Mouse (Mus musculus): ENCODE results near the gene Trmt61a. TPM values are rescaled to one million over a fixed set of nuclear protein-coding genes. Genes with fewer than 3 reads are reported as not detected.

The Trmt61a gene
- polyA plus RNA-seq, 1 experiment: 2.4 TPM

DNA sequence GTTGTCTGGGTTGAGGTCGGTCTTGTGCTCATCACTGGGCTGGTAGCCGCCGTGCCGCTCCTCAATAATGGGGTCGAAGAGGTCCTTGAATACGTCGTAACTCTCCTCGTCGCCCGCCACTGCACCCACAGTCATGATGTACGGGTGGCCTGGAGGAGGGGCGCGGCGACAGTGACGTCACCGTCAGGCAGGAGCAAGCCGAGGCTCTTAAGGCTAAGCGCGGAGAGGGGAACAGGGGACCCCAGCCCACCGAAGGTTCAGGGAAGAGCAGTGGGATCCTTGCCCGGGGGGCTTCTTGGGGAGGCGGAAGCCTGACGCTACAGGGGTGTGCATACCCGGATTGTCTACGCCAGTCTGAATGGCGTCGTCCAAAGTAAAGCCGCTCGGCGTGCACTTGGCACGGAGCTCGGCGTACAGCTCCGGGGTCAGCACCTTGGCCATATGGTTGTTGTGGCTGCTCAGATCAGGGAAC, 6.4 kb upstream of the Trmt61a start:
- no peak for TF ChIP-seq CTCF (IDR thresholded peaks at IDR 0.05; ENCODE audit: low read depth, low read length)
- no peak for TF ChIP-seq POLR2A (IDR thresholded peaks at IDR 0.05; ENCODE audit: borderline replicate concordance, low read depth, low read length)
- Histone ChIP-seq H3K4me1 (ENCODE audit: control insufficient read depth, insufficient read depth, low read length) (peaks cover 48% of the 10 kb centered on the region), H3K27ac (ENCODE audit: insufficient read depth, low read depth, low read length) (peak overlapping the region; percentile 43; the same call in 1 of the 2 replicates), H3K4me3 (ENCODE audit: insufficient read depth, low read length) (peak overlapping the region; percentile 89)

DNA sequence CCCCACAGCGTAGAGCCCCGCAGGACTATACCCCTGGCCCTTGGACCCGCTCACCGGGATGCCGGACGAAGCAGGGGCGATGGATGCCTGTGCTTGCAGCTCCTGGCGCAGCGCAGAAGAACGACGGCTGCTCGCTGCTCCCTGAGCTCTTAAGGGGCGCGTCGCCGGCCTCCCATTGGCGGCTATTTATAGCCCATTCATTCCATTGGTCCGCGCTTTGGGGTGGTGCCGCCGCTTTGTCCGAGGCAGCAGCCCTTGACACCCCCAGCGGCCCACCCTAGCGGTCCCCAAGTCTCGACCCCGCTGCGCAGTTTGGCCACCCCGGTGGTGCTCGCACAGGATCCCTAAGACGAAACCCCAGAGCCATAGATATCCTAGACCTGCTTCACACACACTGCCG, 5.7 kb upstream of the Trmt61a start, which contains the start of gene Ckb:
Gene Ckb, minus strand, starts transcription at position 163 of the 400 bp plus-strand sequence.
- no peak for TF ChIP-seq CTCF (IDR thresholded peaks at IDR 0.05; ENCODE audit: low read depth, low read length)
- peak; percentile 70; the same call in 1 of the 2 replicates for TF ChIP-seq POLR2A (IDR thresholded peaks at IDR 0.05; ENCODE audit: borderline replicate concordance, low read depth, low read length)
- Histone ChIP-seq H3K4me1 (ENCODE audit: control insufficient read depth, insufficient read depth, low read length) (peaks cover 54% of the 10 kb centered on the region), H3K27ac (ENCODE audit: insufficient read depth, low read depth, low read length) (peak within 1 kb of the TSS; percentile 43), H3K4me3 (ENCODE audit: insufficient read depth, low read length) (peak within 1 kb of the TSS; percentile 89)

DNA sequence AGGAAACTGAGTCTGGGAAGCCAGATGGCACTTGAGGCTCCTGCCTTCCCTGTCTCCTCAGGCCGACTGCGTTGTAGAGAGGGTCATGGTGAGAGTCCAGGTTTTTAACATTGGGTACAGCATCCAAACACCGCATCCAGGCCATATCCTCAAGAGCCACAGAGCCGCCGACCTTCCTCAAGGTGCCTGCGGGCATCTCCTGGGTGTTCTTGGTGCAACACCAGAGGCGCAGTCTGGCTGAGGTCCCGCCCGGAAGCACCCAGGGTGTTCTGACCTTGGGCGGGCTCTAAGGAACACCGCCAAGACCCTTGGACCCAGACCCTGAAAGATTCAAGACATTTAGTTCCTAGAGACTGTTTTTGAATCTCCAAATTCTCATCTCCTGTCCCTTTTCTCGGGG, 5.3 kb upstream of the Trmt61a start:
- TF ChIP-seq CTCF (IDR thresholded peaks at IDR 0.05; ENCODE audit: low read depth, low read length) (no peak), POLR2A (IDR thresholded peaks at IDR 0.05; ENCODE audit: borderline replicate concordance, low read depth, low read length) (no peak)
- Histone ChIP-seq H3K27ac (ENCODE audit: insufficient read depth, low read depth, low read length) (no peak overlapping the region), H3K4me3 (ENCODE audit: insufficient read depth, low read length) (peak overlapping the region; percentile 89), H3K4me1 (ENCODE audit: control insufficient read depth, insufficient read depth, low read length) (peaks cover 57% of the 10 kb centered on the region)

DNA sequence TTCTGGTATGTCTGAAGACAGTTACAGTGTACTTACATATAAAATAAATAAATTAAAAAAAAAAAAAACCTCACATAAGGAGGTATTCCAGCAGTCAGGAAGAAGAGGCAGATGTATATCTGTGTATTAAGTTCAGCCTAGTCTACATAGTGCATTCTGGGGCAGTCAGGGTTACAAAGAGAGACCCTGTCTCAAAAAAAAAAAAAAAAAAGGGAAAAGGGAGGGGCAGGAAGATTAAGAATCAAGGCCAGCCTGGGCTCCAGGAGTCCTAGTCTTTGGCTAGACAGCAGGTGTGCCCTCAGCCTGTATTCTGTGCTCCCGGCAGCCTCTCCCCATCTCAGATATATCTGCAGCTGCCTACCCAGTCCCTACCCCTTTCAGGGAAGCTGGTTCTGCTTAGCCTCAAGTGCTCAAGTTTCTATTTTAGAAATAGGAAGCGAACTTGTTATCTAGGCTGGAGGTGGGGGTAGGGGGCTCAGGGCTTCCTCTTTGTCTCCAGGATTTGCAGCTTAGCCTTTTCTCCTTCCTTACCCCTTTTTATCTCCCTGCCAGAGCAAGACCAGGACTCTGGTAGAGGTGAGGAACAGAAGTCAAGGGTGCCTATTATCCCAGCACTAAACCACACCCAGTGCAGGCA, 2.9 kb upstream of the Trmt61a start:
- H3K4me3 ChIP-seq (ENCODE audit: insufficient read depth, low read length): peak overlapping the region; percentile 27
- no peak for TF ChIP-seq POLR2A (IDR thresholded peaks at IDR 0.05; ENCODE audit: borderline replicate concordance, low read depth, low read length)
- no peak for TF ChIP-seq CTCF (IDR thresholded peaks at IDR 0.05; ENCODE audit: low read depth, low read length)
- H3K4me1 ChIP-seq (ENCODE audit: control insufficient read depth, insufficient read depth, low read length): peaks cover 51% of the 10 kb centered on the region
- H3K27ac ChIP-seq (ENCODE audit: insufficient read depth, low read depth, low read length): peak overlapping the region; percentile 98

DNA sequence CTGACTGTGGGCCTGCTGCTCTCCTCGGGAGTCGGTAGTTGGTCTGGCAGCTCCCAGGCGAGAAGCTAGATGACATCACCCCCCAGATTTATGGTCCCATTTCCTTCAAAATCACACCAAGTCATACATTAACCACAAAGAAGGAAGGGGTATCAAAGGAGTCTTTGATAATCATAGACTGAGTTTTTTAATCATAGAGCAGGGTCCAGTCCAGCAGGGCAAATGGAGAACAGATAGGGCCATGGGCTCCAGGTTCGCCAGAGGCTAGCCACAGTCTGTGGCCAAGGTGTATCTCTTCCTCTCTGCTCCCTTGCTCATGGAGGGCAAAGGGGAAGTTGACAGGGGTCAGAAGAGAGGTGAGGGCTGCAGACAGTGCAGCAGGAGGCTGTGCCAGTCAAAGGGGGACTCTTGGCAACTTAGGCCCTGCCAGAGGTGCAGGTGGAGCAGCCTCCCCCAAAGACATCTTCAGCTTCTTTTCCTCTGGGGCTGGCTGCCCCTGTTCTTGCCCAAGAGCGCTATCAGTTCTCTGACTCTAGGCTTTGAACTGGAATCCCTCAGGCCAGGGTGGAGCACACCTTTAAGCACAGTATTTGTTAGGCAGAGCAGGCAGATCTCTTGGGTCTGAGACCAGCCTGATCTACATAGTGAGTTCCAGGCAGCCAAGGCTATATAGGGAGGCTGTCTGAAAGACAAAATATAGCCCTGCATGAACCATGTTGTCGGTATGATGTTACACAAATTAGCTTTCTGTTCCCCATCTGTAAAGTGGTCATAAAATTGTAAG, 1.9 kb upstream of the Trmt61a start:
- Histone ChIP-seq H3K4me1 (ENCODE audit: control insufficient read depth, insufficient read depth, low read length) (peaks cover 45% of the 10 kb centered on the region), H3K27ac (ENCODE audit: insufficient read depth, low read depth, low read length) (peak overlapping the region; percentile 98), H3K4me3 (ENCODE audit: insufficient read depth, low read length) (peak overlapping the region; percentile 27; the same call in 1 of the 2 replicates)
- TF ChIP-seq CTCF (IDR thresholded peaks at IDR 0.05; ENCODE audit: low read depth, low read length) (no peak), POLR2A (IDR thresholded peaks at IDR 0.05; ENCODE audit: borderline replicate concordance, low read depth, low read length) (no peak)

DNA sequence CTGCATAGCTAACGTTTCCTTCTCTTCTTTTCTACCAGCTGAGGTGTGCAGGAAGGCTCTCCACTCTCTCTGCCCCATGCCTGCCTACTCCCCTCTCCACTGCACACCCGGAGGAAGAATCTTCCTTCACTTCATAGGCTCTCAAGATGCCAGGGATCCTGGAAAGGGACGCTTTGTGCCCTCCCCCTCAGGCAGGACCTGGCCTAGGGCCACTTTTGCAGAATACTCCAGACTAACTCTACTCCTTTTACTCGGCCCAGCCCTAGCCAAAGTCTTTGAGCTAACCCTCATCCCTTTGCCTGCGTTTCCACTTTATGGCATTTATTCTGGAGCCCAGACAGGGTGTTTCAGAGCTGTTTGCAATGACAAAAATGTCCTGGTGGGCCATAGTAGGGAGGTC, 484 bp upstream of the Trmt61a start:
- TF ChIP-seq CTCF (IDR thresholded peaks at IDR 0.05; ENCODE audit: low read depth, low read length): no peak
- TF ChIP-seq POLR2A (IDR thresholded peaks at IDR 0.05; ENCODE audit: borderline replicate concordance, low read depth, low read length): no peak
- Histone ChIP-seq H3K27ac (ENCODE audit: insufficient read depth, low read depth, low read length) (peak overlapping the region; percentile 98), H3K4me3 (ENCODE audit: insufficient read depth, low read length) (peak overlapping the region; percentile 84), H3K4me1 (ENCODE audit: control insufficient read depth, insufficient read depth, low read length) (peaks cover 44% of the 10 kb centered on the region)

DNA sequence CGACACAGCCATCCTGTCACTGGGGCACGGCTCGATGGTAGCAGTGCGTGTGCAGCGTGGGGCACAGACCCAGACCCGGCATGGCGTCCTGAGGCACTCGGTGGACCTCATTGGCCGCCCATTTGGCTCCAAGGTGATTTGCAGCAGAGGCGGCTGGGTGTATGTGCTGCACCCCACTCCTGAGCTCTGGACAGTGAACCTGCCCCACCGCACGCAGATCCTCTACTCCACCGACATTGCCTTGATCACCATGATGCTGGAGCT, 697 bp downstream of the Trmt61a start:
- peak overlapping the region; percentile 84 for H3K4me3 ChIP-seq (ENCODE audit: insufficient read depth, low read length)
- peak overlapping the region; percentile 3 for H3K27ac ChIP-seq (ENCODE audit: insufficient read depth, low read depth, low read length)
- peaks cover 35% of the 10 kb centered on the region for H3K4me1 ChIP-seq (ENCODE audit: control insufficient read depth, insufficient read depth, low read length)
- no peak for TF ChIP-seq CTCF (IDR thresholded peaks at IDR 0.05; ENCODE audit: low read depth, low read length)
- no peak for TF ChIP-seq POLR2A (IDR thresholded peaks at IDR 0.05; ENCODE audit: borderline replicate concordance, low read depth, low read length)

DNA sequence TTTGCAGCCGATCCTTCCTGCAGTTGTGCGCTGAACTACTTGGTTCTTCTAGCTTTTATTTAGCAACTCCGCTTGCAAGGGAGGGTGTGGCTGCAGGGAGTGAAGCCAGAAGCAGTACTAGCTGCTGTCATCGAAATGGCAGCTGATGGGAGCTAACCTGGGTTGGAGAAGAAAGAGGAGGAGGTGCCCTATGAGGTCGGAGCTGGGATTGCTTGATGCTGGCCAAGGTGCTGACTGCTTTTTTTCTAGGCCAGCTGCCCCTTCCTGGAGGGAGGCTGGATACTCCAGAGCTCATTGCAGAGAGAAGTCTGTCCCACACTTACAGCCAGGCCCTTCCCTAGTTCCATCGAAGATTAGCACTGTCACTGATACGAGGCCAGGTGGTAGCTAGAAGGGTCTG, 1.1 kb downstream of the Trmt61a start:
- TF ChIP-seq CTCF (IDR thresholded peaks at IDR 0.05; ENCODE audit: low read depth, low read length) (no peak), POLR2A (IDR thresholded peaks at IDR 0.05; ENCODE audit: borderline replicate concordance, low read depth, low read length) (no peak)
- Histone ChIP-seq H3K4me3 (ENCODE audit: insufficient read depth, low read length) (peak overlapping the region; percentile 84), H3K4me1 (ENCODE audit: control insufficient read depth, insufficient read depth, low read length) (peaks cover 31% of the 10 kb centered on the region), H3K27ac (ENCODE audit: insufficient read depth, low read depth, low read length) (no peak overlapping the region)

DNA sequence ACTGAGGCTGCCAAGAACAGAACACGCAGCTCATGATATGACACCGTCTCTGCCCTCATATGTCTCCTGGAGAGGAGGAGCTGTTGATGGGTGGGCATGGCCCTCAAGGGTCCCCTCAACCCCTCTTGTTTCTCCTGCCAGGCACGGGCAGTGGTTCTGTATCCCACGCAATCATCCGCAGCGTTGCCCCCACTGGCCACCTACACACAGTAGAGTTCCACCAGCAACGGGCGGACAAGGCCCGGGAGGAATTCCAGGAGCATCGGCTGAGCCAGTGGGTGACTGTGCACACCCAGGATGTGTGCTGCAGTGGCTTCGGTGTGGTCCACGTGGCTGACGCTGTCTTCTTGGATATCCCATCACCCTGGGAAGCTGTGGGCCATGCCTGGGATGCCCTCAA, 2.8 kb downstream of the Trmt61a start:
- no peak overlapping the region for H3K27ac ChIP-seq (ENCODE audit: insufficient read depth, low read depth, low read length)
- H3K4me3 ChIP-seq (ENCODE audit: insufficient read depth, low read length): no peak overlapping the region
- H3K4me1 ChIP-seq (ENCODE audit: control insufficient read depth, insufficient read depth, low read length): peaks cover 21% of the 10 kb centered on the region
- TF ChIP-seq POLR2A (IDR thresholded peaks at IDR 0.05; ENCODE audit: borderline replicate concordance, low read depth, low read length) (no peak), CTCF (IDR thresholded peaks at IDR 0.05; ENCODE audit: low read depth, low read length) (no peak)

DNA sequence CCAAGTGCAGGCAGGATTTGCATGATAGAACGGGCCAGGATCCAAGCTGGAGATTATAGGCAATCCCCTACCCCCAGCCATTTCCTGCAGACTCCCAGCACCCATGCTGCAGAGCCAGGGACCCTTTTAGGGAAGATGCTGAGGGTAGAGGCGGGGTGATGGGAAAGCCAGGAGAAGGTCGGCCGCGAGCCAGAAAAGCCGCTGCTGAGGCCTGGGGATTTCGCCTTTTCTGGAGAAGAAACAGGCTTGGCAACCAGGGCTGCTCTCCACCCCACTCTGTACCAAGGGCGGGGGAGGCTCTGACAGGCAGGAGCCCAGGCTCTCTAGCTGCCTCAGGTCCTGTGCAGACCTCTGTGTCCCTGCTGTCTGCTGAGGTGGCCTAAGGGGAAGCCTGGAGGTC, 3.4 kb downstream of the Trmt61a start:
- TF ChIP-seq POLR2A (IDR thresholded peaks at IDR 0.05; ENCODE audit: borderline replicate concordance, low read depth, low read length): no peak
- no peak for TF ChIP-seq CTCF (IDR thresholded peaks at IDR 0.05; ENCODE audit: low read depth, low read length)
- Histone ChIP-seq H3K27ac (ENCODE audit: insufficient read depth, low read depth, low read length) (no peak overlapping the region), H3K4me1 (ENCODE audit: control insufficient read depth, insufficient read depth, low read length) (peaks cover 17% of the 10 kb centered on the region), H3K4me3 (ENCODE audit: insufficient read depth, low read length) (no peak overlapping the region)

All from bone marrow macrophage, adult 2 months (primary cell).